Mouse (Mus musculus) fat pad, adult 2 months (tissue): ENCODE data around the gene Prpf40b.
"Not testable (repeated sequence)": the region's sequence is repeated elsewhere in the genome, so short reads cannot be mapped to it uniquely, and the experiment has no call there.

Experiments
- DNase-seq: peaks from one replicate; pipeline ENCODE4 v3.0.0-alpha.2; 2011; ENCODE audit warnings: low read depth, low spot score; ENCODE audit errors: extremely low read depth

Prpf40b gene

DNA sequence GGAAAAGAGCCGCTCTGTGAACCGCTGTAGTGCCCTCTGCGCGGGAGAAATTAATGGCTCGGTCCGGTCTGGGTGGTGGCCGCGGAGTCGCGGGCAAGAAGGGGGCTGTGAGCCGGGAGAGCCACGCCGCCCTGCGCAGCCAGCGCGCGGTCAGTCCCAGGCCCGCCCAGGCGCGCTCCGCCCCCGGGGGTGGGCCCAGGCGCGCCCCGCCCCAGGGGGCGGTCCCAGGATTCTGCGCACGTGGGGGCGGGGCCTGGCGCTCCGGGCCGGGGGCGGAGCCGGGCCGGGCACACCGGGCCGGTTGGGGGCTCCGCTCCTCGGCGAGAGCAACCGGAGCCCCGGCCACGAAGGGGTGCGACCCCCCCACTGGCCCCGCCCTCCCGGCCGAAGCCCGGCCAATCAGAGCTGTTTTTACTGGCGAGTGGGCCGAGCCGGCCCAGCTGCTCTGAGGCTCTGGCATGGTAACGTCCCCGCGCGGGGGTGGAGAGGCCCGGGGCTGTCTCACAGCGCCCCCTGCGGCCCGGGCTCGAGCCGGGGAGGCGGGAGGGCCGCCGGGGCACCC lies at the start of gene Prpf40b:
Gene Prpf40b (plus strand): TSS at position 275 of the 562 bp plus-strand sequence.
- DNase-seq, result no peak

DNA sequence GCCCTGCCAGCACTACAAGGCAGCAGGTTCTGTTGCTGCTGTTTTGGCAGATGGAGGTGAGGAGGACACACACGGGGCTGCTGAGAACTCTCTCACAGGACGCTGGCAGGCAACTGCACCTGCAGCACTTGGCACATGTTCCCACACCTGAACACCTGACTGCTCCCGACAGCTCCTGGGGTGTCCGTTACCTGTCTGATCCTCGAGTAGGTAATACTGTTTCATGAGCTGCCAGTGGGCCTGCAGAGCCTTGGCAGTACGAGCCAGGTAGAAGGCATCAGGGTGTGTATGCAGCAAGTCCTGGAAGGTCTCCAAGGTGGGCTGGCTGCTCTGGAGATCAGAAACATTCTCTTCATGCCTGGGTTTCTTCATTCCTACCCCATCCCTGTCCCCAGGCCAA lies 48.2 kb upstream of the Prpf40b start:
- DNase-seq, result not testable (repeated sequence)

DNA sequence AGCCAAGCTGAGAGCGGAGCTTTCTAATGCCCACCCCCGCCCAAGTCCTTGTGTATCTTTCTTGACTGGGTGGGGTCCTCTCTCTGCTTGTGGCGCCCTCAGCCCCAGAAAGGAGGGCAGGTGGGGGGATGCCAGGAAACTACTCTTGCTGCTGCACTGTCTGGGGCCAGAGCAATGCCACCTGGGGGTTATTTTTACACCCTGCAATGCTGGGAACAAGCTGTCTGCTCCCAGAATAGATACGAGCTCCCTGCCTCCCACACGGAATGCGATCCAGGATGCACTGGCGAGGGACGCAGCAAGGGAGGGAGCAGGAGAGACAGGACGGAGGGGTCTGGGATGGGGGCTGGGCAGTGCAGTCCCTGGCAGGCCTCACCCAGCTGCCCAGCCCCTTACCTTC lies 45.9 kb upstream of the Prpf40b start:
- DNase-seq, result no peak

DNA sequence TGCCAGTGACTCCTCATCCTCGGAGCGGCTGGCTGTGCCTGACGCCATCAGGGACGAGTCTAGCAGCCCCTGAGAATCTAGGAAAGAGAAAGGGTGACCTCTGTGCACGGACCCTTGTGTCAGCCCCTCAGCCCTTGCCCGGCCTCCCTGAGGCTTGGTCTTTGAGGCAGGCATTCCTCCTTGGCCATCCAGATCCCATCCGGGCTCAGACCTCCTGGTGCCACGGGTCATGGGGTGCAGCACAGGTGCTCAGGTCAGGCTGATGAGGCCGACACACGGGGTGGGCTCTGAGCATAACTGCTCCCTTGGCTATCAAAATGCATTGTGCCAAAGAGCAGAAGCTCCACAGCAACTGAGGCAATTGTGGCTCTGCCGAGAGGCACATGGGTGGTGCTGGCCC lies 44.9 kb upstream of the Prpf40b start:
- DNase-seq, result no peak

DNA sequence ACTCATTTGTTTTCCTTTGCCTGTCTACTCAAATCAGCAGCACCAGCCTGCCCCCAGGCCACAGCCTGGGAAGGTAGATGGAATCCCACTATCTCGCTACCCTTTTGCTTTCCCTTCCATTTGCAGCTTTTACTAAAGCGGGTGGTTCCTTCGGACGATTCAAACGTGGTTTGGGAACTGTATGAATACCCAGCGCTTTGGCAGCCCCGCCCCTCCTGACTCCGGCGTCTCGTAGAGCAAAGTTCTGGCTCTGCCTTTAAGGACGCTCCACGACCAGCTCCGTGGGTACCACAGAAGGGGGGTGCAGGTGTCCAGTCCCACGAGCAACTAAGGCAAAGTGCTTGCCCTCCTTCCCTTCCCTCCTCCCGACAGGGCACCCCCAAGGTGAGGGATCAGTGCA lies 43.8 kb upstream of the Prpf40b start:
- DNase-seq, result not testable (repeated sequence)

DNA sequence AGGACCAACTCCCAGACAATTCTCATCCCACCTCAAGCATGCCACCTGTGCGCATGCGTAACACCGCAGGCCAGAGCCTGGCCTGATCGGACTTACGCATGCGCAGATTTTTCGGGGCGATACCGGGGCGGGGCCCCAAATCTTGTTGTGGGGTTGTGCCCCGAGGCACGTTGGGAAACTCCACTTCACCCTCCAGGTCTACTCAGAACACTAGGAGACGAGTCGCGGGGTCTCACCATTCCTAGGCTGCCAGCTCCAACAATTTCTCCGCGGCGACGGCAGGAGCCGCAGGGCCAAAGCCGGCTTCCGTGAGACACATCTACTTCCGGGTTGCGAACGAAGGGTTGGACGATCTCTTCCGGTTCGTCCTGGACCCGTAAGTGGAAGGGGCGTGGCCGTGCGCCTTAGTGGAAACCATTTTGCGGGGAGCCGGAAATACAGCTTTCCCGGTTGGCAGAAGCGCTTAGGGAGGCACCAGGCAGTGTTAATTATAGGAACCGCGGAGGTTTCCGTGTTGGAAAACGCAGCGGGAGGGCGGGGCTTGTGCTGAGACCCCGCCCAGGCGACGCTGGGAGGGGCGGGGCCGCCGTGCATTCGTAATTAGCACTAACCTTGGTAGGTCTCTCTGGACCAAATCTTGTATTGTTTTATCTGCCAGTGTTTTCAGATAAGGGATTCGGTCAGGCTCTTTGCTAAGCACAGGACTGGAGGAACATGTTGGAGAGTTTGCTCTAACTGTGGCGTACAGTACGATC lies 43.1 kb upstream of the Prpf40b start, which contains the start of gene Mcrs1:
Gene Mcrs1 (minus strand): TSS at position 336 of the 755 bp plus-strand sequence.
- DNase-seq, result peak; percentile 90

DNA sequence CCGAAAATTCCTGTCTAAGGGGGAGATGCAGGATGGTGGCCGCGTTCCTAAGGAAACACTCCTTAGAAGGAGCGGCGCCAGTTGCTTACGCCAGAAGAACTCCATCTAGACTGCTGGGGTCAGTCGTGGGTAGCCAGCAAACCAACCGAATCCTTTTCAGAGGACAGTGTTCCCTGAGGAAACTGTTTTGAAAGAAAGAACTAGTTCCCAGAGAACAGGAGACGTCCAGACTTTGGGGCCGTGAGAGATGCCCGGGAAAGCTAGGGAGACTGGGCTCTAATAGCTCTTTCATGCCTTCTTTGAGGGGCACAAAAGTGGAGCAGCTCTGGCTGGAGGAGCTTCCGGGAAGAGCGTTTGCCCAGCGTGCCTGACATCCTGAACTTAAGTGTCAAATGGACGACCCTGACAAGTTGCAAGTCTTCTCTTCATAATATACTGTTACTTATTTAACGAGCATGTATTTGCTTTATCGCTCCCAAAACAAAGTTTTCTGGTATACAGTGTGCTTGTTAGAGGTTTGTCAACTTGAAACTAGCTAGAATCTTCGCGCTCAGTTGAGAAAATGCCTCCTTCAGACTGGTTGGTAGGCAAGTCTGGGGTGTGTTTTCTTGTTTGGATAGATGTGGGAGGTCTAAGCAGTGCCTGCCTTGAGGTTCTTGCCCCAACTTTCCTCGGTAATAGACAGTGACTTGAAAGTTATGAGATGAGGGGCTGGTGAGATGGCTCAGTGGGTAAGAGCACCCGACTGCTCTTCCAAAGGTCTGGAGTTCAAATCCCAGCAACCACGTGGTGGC lies 42.3 kb upstream of the Prpf40b start:
- DNase-seq, result no peak

DNA sequence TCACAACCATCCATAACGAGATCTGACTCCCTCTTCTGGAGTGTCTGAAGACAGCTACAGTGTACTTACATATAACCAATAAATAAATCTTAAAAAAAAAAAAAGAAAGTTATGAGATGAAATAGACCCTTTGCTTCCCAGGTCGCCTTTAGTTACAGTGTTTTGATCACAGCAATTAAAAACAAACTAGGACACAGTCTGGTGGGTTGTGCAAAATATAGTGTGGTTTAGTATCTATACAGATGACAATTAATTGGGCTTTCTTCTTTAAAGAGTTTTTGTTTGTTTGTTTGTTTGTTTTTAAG lies 41.8 kb upstream of the Prpf40b start:
- not testable (repeated sequence) for DNase-seq

DNA sequence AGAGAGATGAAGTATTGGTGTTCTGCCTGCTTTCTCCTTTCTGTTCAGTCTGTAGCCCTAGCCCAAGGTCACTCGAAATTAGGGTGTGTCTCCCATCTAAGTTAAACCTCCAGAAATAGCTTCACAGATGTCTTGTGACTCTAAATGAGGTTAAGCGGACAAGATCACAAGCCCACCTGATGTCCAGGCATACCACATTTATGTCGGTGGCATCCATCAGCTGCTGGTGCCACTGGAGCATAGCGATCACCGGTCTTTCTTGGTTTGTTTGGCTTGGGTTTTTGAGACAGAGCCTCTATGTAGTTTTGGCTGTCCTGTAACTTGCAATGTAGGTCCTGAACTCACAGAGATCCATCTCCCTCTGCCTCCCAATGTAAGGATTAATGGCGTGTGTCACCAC lies 41.1 kb upstream of the Prpf40b start:
- no peak for DNase-seq

DNA sequence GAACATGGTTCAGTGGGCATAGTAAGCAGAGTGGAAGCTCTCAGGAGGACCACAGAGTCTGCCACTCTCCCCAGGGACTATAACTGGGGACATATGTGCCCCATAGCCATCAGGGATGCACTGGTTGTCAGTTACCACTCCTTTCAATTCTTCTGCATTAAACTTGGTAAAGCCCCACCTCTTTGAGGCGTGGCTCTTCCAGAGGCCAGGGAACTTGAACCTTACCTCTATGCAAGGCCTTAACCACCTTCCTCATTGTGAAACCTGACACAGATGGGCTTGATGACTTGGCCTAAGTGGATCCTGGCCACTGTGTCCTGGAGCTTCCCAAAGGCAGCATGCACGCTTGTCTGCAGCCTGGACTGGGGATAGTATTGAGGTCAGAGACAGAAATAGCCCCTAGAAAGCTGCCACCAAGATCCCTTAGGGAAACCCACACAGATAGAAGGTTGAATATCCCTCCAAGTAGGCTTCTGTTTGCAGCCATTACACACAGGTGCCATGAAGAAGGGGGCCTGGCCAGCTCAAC lies 40.3 kb upstream of the Prpf40b start:
- no peak for DNase-seq

DNA sequence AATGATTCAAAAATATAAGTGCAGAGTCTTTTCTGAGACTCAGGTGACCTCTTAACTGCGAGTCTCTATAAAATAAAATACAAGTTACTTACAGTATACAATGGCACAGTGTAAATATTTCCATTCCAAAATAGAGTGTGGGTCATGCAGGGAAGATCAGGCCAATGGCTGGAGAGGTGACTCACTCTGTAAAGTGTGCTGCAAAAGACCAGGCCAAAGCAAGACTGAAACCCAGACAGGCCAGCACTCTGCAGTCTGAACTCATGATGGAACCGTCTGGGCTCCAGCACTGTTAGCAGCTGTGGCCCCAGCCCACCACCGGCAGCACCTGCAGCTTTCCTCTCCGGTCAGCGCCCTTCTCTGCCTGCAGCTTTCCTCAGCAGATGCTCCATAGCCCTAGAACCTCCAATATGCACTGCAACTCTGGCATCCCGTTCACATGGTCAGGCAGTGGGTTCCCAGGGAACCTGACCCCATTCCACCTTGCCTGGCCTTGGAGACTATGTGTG lies 39.6 kb upstream of the Prpf40b start:
- no peak for DNase-seq

DNA sequence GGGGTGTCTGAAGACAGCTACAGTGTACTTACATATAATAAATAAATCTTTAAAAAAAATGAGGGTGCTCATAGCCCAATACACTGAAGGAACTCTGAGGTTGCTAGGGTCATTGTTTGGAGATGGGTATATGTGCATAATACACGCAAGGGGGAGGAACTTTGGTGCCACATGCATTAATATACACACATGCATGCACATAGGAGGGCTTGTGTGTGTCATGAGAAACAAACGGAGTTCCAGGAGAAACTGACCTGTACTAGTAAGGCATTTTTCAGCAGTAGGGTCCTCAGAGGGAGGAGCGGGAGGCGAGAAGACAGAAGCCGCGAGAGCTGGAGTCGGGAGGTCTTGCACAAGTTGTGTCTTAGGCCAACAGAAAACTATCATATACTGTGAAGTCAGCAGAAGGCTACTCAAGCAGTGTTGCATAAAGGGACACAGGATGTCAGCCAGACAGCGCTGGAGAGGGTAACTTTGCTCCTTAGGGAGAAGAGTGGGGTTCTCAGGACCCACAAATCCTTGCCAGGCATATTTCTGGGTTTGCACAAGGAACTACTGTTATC lies 35.6 kb upstream of the Prpf40b start:
- DNase-seq, result no peak

DNA sequence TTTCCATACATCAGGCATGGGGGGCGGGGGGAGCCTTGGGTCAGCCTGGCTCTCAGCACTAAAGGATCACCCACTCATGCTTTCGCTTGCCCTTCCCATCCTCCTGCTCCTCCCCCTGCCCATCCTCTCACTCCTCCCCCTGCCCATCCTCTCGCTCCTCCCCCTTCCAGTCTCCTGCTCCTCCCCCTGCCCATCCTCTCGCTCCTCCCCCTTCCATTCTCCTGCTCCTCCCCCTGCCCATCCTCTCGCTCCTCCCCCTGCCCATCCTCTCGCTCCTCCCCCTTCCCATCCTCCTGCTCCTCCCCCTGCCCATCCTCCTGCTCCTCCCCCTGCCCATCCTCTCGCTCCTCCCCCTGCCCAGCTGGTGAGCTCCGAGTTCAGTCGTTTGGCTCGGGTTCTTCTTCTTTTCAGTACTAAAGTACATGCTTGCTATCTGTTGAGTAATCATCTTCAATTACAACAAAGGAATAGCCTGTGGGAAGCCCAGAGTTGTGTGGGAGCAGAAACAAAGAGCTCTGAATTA lies 35.1 kb upstream of the Prpf40b start:
- peak; percentile 85 for DNase-seq

DNA sequence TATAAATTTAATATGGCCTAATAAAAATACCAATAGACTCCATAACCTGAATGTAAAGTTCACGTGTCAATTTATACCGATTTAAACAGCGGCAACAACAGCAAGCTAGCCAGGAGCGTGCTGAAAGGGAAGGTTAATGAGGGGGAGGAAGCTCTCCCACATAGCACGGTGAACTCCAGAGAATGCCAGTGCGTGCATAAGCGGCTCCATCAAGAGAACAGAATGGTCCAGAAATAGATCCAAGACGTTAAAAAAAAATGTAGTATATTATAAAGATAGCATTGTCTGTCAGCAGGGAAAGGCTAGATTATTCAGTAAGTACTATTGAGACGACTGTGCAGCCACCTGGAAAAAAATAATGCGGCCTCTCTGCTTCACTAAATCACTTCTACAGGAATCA lies 32.2 kb upstream of the Prpf40b start:
- no peak for DNase-seq

DNA sequence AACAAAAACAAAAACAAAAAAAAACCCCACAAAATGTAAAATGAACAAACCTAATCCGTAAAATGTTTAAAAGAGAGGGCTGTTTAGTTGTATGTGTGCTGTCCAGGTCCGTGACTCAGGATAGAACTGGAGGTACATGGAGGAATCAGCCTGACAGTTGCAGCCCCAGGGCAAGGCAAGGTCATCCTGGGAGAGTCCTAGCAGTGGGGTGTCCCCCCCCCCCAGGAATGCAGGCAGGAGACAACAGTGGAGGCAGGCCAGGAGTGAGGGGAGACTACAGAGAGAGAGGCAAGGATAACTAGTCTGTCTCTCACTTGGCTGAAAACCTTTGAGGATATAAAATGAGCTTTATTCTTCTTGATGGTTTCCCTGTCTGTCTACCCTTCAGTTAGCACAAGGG lies 30.5 kb upstream of the Prpf40b start:
- DNase-seq, result no peak

DNA sequence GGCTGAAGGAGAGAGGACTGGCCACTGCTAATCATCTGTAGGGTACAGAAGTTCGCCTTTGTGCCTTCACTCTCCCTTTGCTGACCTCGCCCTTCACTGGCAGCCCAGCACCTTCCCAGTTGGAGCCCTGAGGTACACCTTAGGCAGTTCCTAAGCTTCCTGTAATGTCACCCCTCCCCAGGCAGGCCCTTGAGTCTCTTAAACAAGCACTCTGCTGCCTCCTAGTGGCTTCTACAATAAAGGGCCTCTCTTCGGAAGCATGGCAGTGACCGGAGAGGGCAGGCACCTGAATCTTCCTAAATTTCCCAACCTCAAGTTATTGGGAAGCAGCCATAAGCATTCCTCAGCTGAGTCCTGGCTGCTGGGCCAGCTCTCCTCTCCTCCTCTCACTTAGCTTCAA lies 29.2 kb upstream of the Prpf40b start:
- no peak for DNase-seq

DNA sequence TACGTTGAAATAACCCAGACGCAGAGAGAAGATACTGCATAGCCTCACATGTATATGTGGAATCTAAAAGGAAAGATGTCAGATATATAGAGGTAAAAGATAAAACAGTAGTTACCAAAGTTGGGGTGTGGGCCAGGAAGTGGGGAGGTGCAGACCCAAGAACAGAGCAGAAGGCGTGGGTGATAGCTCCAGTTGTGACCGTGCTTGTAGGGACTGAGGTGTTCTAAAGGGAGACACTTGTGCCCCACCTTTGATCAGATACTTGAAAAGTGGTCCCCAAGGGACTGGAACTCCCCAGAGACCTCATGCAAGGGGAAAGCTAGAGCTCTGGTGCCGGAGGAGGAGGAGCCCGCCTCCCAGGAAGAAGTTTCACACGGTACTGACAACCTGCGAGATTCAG lies 18.8 kb upstream of the Prpf40b start:
- DNase-seq, result no peak

DNA sequence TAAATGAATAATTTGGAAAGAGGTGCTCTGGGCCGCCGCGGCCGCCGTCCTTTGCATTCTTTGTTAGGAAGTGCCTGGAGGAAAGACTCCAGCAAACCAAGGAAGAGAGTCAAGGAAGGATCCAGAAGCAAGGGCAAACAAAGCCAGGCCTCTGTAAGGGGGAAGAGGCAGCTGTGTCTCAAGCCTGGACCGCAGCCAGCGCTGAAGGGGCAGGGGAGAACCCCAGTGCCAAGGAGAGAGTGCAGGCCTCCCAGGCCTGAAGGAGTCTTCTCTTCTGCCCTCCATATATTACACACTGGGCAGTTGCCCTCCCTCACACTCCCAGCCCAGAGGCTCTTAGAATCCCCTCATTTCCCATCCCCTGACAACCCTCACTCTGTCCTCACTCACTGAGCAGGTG lies 16.6 kb upstream of the Prpf40b start:
- no peak for DNase-seq

DNA sequence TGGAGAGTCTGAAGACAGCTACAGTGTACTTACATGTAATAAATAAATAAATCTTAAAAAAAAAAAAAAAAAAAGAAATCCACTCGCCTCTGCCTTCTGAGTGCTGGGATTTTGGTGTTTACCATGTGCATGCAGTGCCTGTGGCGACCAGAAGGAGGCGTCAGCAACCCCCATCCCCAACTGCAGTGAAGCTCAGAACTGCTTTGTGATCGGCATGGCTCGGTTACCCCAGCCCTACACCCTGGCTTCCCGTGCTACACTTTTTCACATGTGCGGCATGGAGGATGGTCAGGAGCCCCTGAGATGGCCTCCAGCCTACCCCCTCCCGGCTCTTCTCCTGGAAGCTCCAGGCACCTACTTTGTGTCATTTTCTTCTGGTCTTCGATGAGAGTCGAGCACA lies 11.4 kb upstream of the Prpf40b start:
- DNase-seq, result no peak

DNA sequence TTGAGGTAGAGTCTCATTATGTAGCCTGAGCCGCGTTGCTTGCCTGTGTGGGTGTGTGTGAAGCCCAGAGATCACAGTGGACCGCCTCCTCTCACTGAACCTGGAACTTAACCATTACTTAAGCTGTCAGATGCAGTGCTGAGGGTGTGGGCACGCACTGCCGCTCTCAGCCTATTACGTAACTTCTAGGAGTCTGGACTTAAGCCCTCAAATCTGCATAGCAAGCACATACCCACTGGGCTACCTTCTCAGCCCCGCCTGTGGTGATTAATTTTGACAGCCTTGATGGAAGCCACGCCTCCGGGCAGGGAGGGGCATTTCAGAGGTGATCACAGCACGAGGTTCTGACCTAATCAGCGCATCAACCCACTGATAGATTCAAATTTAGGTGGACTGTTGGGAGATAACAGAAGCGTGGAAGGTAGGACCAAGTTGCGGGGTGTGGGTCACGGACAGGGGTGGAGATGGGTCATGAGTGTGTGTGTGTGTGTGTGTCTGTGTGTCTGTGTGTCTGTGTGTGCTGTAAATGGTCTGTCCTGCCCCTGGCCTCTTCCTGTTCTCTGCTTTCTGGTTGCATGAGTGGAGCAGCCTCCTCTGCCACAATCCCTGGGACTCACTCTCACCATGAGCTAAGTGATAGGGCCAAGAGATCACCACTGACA lies 10.2 kb upstream of the Prpf40b start:
- peak; percentile 76 for DNase-seq

DNA sequence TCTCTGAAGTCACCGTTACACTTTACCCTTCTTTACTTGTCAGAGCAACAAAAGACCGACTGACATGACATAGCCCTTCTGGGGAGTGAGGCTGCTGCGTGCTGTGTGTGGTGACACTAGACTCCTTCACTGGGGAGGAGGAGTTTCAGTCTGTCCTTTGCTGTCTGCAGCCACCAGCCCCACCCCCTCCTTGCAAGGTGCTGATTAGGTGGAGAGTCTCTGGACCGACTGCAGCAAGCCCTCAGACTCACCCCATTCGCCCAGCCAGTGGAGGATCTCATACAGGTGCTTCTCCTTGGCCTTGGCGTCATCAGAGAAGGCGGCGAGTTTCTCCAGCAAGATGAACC lies 9.7 kb upstream of the Prpf40b start:
- DNase-seq, result no peak
